In genomic region chr1:156035269-156035929, GRCm38 (mm10) we compare ENCODE assay signal across 8 mouse cellular contexts. TPM values are rescaled to one million over a fixed set of nuclear protein-coding genes. Genes with fewer than 3 reads are reported as not detected.
A peak's percentile ranks its signal among the peaks of the same experiment; 100 is the strongest.
DNase-seq lines count a peak whose midpoint lies in the region; ATAC-seq lines count a peak whose summit lies in the region.

Gene Tor1aip2 (plus strand): TSS chr1:156035403.

- H3K4me2 ChIP-seq in kidney, embryonic 15.5 days, result peak within 1 kb of the TSS; percentile 66
- peak within 1 kb of the TSS; percentile 77 for H3K4me2 ChIP-seq in forebrain, embryonic 14.5 days (ENCODE audit: low read length)

- peaks cover 36% of the 10 kb centered on the region for H3K36me3 ChIP-seq in kidney, embryonic 15.5 days
- peaks cover 32% of the 10 kb centered on the region for H3K36me3 ChIP-seq in forebrain, embryonic 14.5 days (ENCODE audit: control insufficient read depth, insufficient read depth, low read length)

- H3K9me3 ChIP-seq in kidney, embryonic 15.5 days (replicated peaks), result no peaks in the 10 kb centered on the region
- no peaks in the 10 kb centered on the region for H3K9me3 ChIP-seq in forebrain, embryonic 14.5 days (replicated peaks; ENCODE audit: control insufficient read depth, low read length)

- H3K4me1 ChIP-seq in kidney, embryonic 15.5 days, result peaks cover 21% of the 10 kb centered on the region; the same call in 1 of the 2 replicates
- H3K4me1 ChIP-seq in forebrain, embryonic 14.5 days (ENCODE audit: control insufficient read depth, insufficient read depth, low read length), result peaks cover 4% of the 10 kb centered on the region; the same call in 1 of the 2 replicates

- peak within 1 kb of the TSS; percentile 62 for H3K4me3 ChIP-seq in kidney, embryonic 15.5 days (replicated peaks)
- H3K4me3 ChIP-seq in forebrain, embryonic 14.5 days (ENCODE audit: low read depth, low read length), result peak within 1 kb of the TSS; percentile 73

- DNase-seq in kidney, adult 8-10 months, result no peak
- DNase-seq in adrenal gland, postnatal 36 days, result peak; percentile 83 to 89
- DNase-seq in forebrain, embryonic 14.5 days (ENCODE audit: low spot score), result peak; percentile 83
- peak in 1 of 2 experiments; percentile 81 for DNase-seq in left cerebral cortex, postnatal 25 days (ENCODE audit: low spot score in 2 of 2)
- DNase-seq in spleen, postnatal 4 days (ENCODE audit: low spot score in 2 of 2), result peak; percentile 81 to 90

- ATAC-seq in kidney, embryonic 15.5 days (replicated peaks; ENCODE audit: low FRiP score), result peak; percentile 89
- ATAC-seq in forebrain, embryonic 14.5 days, result peak; percentile 74
- ATAC-seq in hematopoietic stem cell, adult 5-6 weeks (replicated peaks in 1 of 2; ENCODE audit: insufficient read depth in 1 of 2, low FRiP score in 2 of 2, low TSS enrichment in 1 of 2, low read depth in 1 of 2, poor library complexity in 2 of 2, severe bottlenecking in 2 of 2), result peak; percentile 4 to 22; a peak in 3 of 4 replicates
- ATAC-seq in megakaryocyte-erythroid progenitor cell, adult 5-6 weeks (replicated peaks; ENCODE audit: low FRiP score, low TSS enrichment, poor library complexity, severe bottlenecking), result peak; percentile 38

- no peaks in the 10 kb centered on the region for H3K27me3 ChIP-seq in kidney, embryonic 15.5 days
- H3K27me3 ChIP-seq in forebrain, embryonic 14.5 days (replicated peaks; ENCODE audit: control insufficient read depth, insufficient read depth, low read length), result no peaks in the 10 kb centered on the region

- intact Hi-C loops in left cerebral cortex, postnatal 25 days (cut with DNase I), result no loop called here

- peak within 1 kb of the TSS; percentile 99 for H3K27ac ChIP-seq in kidney, embryonic 15.5 days
- H3K27ac ChIP-seq in forebrain, embryonic 14.5 days (ENCODE audit: low read depth, low read length), result peak within 1 kb of the TSS; percentile 99

- under 1% methylated on average over 59 of the region's 59 CpGs for WGBS in kidney, embryonic 15.5 days
- under 1% methylated on average over 59 of the region's 59 CpGs for WGBS in forebrain, embryonic 14.5 days

- peak within 1 kb of the TSS; percentile 69 for H3K9ac ChIP-seq in kidney, embryonic 15.5 days
- H3K9ac ChIP-seq in forebrain, embryonic 14.5 days (ENCODE audit: low read length), result peak within 1 kb of the TSS; percentile 88

RNA-seq across cellular contexts. Expression of gene Tor1aip2, which starts in this region (rescaled TPM):
- 112 and 114 TPM in 2 replicates for polyA plus RNA-seq in kidney, embryonic 15.5 days (2015; fragmentation: Nextera tagmentation; extraction: Ambion mirVana)
- 100 to 1,000 TPM; 124 to 146 TPM for total RNA-seq in adrenal gland, postnatal 36 days (2021)
- 87.9 and 92.0 TPM in 2 replicates for polyA plus RNA-seq in forebrain, embryonic 14.5 days (2014; fragmentation: Nextera tagmentation; extraction: Ambion mirVana)
- 65.9 and 81.2 TPM in 2 replicates for total RNA-seq in hematopoietic stem cell, adult 5-6 weeks (2017)
- 10 to 100 TPM; 48.3 to 48.6 TPM for total RNA-seq in left cerebral cortex, postnatal 25 days (2021)
- 85.3 and 102 TPM in 2 replicates for total RNA-seq in megakaryocyte-erythroid progenitor cell, adult 5-6 weeks (2014; fragmentation: Nextera tagmentation)
- 69.9 and 77.6 TPM in 2 replicates for total RNA-seq in megakaryocyte-erythroid progenitor cell, adult 5-6 weeks (2017)

Comparison
In these comparisons a context has a peak if more than half of its experiments do, and no peak if none do; other contexts are left out.
1. ATAC-seq: peak in every context shown above with its lines; median percentile 89 in kidney, embryonic 15.5 days; 74 in forebrain, embryonic 14.5 days; 38 in megakaryocyte-erythroid progenitor cell, adult 5-6 weeks; 13 in hematopoietic stem cell, adult 5-6 weeks.
2. DNase-seq: peak in adrenal gland, postnatal 36 days (2 of 2), forebrain, embryonic 14.5 days (single experiment) and spleen, postnatal 4 days (2 of 2); none in kidney, adult 8-10 months (0 of 2).